Mouse (Mus musculus): ENCODE measurements around the gene Cbx2.

The Cbx2 gene

DNA sequence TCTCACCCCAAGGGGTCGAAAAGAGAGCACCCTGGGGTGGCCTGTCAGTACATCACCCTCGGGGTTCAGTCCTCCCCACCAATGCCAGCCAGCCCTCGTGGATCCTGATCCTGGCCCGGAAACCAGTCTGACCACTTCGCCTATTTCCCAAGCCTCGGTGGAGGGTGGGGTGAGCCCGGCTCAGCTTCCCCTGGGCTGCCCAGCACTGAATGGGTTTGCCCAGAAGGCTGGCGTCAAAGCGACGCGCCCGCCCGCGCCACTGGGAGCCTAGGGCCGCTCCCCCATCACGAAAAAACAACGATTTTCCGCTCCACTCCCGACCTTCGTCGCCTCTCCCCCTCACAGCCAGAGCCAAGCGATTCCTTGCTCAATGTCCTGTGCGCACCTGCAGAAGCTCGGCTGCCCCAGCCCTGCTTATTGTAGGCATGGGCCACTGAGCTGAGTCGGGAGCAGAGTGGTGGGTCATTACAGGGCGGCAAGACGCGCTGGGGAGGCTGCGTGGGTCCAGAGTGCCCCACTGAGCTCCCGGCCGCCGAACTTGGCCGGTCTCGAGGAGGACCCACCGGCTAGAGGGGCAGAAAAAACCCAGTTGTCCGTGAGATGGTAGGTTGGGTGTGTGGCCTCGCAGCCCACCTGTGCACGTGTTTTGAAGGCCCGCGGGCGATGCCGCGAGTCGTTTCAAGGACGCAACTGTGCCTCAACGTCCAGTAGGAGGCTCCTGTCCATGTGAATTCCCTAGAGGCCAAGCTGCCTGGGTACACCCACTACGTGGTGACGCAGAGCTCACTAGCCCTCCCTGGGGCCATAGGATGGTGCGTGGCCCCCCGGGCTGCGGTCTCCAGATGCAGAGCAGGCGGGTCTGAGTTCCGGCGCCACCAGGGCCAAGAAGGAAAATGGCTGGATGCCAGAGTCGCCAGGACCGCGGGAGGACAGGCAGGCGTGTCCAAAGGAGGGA, 35.6 kb downstream of the Cbx2 start:
- no peak for DNase-seq (ENCODE audit: low read depth, low spot score)

DNA sequence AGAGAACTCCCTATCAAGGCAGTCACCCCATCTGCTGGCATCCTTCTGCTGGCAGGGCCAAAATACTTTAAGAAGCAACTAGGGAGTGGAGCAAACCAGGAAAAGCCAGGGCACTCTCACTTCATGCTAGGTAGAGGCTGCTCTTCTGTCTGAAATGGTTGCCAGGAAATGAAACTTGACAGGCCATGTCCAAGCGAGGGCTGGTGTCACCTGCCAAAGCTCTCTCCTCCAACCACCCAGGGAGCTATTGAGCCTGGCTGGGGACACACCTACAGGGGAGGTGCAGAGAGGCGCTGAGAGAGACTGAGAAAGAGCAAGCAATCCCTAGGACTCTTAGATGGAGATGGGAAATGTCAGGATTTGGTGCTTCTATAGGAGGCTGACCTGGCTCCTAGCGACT, 36.5 kb downstream of the Cbx2 start:
- DNase-seq (ENCODE audit: low read depth, low spot score) = no peak

DNA sequence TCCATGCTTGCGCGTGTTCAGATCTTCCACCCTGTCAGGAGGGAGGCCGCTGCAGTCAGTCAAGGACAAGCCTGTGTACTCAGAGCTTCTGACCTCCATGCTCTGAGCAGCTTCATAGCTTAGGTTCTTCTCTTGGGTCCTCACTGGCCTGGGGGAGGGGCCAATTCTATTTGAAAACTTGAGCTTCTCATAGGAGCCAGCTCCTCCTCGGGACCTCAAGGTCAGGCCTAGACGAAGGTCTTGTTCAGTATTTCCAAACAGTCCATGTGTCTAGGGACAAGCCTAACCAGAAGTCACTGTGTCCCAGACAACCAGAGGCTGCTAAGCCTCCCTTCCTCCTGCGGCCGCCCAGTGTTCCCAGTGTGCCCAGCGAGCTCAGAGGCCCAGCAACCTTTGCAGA, 44.1 kb downstream of the Cbx2 start:
- no peak for DNase-seq (ENCODE audit: low read depth, low spot score)

DNA sequence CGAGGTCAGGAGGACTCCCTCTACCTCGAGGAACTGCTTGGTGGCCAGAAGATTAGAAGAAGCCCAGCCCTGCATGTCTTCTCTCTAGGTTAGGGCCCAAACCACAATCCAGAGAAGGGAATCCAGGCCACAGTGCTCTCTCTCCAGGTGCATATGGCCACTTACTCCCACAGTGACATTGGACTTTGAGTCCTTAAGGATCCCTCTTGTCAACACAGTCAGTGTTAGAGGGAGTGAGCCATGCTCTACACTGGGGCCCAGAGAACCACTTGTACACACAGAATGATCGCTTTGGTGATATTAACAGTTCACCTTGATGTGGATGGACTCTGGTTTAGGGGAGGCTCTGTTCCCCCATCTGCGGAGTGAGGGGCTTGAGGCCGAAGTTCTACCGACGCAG, 49.5 kb downstream of the Cbx2 start:
- DNase-seq (ENCODE audit: low read depth, low spot score) = no peak

DNA sequence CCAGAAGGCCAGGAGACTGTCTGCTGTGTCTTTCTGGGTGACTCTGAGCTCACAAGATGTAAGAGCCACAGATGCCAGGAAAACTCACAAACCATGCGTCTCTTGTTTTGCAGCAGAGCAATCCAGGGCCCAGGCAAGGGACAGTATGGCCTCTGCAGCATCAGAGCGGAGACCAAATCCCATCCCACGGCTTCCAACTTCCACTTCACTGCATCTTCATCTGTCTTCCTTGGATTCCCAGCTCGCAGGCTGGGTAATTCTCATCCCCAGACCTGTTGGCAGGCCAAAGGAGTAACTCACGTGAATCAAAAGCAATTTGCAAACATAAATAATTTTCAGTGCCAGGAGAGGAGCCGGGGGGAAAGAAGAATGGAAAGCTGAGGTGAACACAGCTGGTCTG, 50.2 kb downstream of the Cbx2 start:
- no peak for DNase-seq (ENCODE audit: low read depth, low spot score)

DNA sequence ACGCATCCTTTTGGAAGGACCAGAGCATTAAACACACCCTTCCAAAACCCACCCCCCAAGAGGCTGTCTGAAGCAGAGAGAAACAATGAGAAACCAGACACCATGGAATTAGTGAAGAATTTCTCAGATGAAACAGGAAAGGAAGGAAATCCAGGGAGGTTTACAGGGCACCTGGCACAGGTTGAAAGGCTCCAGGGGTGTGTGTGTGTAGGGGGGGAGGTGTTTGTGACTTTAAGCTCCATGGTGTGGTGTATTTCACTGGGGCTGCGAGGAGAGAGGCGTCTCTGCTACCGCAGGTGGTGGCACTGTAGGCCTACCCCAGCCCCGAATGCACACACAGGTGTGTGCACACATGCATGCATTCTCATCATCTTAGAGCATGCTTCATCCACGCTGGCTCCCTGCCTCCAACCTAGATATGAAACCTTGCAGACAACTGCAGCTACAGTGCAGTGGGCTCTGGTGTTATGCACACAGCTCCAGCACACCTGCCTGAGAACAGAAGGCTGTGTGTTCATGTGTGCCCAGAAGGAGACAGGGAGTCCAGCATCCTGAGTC, 51.2 kb downstream of the Cbx2 start:
- DNase-seq (ENCODE audit: low read depth, low spot score) = no peak

DNA sequence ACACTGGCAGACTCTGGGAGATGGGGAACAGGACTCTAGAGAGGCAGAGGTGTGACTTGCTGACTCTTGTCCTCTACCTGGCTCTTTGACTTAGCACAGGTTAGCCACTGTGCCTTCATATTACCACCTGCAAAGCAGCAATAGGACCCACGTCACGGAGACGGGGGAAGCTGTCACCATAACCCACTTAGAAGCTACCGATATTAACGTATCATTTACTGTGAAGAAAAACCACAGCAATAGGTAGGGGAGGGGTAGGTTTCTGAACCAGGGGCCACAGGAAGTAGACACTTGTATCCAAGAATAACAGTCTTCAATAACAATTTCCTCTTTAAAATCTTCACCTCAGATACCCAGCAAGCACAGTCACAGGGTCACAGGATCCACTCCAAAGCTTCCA, 53.0 kb downstream of the Cbx2 start:
- no peak for DNase-seq (ENCODE audit: low read depth, low spot score)

DNA sequence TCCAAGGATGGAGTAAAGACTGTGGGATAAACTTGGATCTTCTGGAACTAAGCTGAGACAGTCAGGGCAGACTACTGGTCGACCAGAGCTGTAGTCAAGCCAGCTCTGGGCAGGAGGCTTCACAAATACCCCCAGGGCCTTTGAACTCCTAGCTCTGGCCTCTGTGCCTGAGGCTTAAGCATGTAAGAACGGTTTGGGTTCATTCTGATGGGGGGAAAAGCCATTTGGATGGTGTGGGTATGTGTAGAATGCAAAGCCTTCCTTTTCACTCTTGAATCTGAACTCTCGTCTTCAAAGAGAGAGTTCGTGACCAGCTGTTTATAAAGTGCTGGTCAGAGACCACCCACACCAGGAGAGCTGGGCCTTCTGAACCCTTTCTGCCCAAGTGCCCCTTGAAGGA, 55.0 kb downstream of the Cbx2 start:
- no peak for DNase-seq (ENCODE audit: low read depth, low spot score)

DNA sequence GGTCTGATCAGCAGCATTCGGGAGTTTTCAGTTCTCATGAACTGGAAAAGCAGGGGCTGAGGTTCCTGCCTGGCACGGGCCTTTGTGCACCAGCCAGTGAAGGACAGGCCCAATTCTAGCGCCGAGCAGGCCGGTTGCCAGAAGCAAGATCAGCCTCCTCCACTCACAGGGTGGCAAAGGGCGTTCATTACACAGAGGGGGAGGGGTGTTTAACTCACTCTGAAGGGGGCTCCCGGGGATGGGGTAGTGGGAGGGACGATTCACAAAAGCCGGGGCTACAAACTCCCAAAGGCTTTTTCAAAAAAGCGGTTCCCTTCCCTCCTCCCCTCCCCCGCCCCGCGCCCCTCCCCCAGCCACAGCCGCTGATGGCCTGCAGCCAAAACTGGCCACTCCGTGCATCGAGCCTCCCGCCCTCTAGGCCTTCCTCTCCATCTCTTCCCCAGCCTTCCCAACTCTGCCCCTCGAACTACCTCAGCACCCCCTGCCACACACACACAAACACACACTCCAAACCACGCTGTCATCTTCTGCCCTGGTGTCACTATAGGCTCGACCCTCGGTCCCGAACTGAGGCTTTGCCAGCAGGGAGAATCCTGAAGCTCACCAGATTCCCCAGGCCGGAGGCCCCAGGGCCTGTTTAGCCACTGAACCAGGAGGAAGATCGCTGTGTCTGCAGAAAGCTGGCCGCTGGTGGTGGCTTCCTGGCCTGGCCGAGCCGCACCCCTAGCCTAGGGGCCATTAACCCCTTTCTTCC, 56.1 kb downstream of the Cbx2 start:
- peak; percentile 66 for DNase-seq (ENCODE audit: low read depth, low spot score)

DNA sequence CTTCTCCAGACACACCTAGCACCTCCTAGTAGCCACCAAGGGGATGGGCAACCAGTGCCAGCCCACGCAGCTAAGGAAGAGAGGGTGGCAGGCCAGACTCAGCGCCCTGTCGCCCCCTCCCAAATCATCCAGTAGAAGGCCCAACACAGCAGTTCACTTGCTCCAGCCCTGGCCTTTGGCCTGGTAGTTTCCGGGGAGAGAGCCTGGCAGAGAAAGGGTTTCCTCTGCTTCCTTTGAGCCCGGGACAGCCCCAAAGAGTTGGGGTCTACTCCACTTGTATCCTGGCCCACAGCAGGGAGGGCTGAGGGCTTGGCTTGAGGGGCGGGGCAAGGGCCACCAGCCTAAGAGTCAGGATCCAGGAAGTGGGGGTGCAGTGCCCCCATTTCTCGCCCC, 56.7 kb downstream of the Cbx2 start:
- DNase-seq (ENCODE audit: low read depth, low spot score) = no peak

DNA sequence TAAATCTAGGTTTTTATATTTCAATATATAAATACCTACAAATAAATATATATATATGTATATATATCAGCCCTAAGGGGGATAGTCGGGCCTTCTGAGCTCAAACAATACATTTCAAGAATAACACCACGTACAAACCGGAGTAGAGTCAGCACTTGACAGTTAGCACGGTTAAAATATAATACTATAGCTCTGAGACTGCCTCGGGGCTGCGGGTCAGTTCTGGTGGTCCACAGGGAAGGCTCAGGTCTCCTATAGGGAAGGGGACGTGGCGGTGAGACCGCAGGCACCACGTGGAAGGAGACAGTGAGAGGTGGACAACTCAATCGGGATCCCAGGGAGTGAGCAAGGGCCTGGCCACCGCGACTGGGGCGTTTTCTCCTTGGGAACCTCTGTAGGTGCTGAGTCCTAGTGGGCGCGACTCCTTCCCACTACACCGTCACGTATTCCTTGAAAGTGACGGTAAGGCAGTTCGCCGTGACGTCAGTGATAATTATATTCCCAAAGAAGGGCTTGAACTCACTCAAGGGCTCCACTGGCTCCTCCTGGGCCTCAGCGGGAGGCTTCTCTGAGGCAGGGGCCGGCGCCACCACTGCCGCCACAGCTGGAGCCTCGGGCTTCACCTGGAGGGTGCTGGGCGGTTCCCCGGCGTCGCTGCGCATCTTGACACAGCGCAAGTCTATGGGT, 57.8 kb downstream of the Cbx2 start:
- DNase-seq (ENCODE audit: low read depth, low spot score) = no peak
